Mouse (Mus musculus): ENCODE measurements at regions not wholly inside any gene's neighbourhood (a gene's known extent, or its start where the extent isn't known, plus 50 kb on each side); places are given as distances from the start of the nearest gene placed in this dataset.
"Not testable (repeated sequence)": the region's sequence is repeated elsewhere in the genome, so short reads cannot be mapped to it uniquely, and the experiment has no call there.

- in situ Hi-C loops (cut with MboI; ENCODE audit: low sequenced_read_pairs): no loop called here
These were observed 148.3 kb upstream of the 1700012A03Rik start for GRCm38 (mm10) chr6:31901791-31902190.

- in situ Hi-C loops (cut with MboI; ENCODE audit: low sequenced_read_pairs): no loop called here
These were observed 151.0 kb upstream of the 1700012A03Rik start for GRCm38 (mm10) chr6:31899055-31899454.

GRCm38 (mm10) chr6:31898609-31899008, 151.4 kb upstream of the 1700012A03Rik start:
- in situ Hi-C loops (cut with MboI; ENCODE audit: low sequenced_read_pairs): no loop called here

GRCm38 (mm10) chr6:31897001-31897400, 153.0 kb upstream of the 1700012A03Rik start:
- in situ Hi-C loops (cut with MboI; ENCODE audit: low sequenced_read_pairs): no loop called here

- in situ Hi-C loops (cut with MboI; ENCODE audit: low sequenced_read_pairs): no loop called here
These were observed 154.2 kb upstream of the 1700012A03Rik start for GRCm38 (mm10) chr6:31895835-31896234.

GRCm38 (mm10) chr6:31886931-31887330, 163.1 kb upstream of the 1700012A03Rik start:
- in situ Hi-C loops (cut with MboI; ENCODE audit: low sequenced_read_pairs): no loop called here

- in situ Hi-C loops (cut with MboI; ENCODE audit: low sequenced_read_pairs): not testable (repeated sequence)
These were observed 164.8 kb upstream of the 1700012A03Rik start for GRCm38 (mm10) chr6:31885196-31885595.

- in situ Hi-C loops (cut with MboI; ENCODE audit: low sequenced_read_pairs): no loop called here
These were observed 166.3 kb upstream of the 1700012A03Rik start for GRCm38 (mm10) chr6:31883726-31884125.

GRCm38 (mm10) chr6:31874616-31875015, 175.4 kb upstream of the 1700012A03Rik start:
- in situ Hi-C loops (cut with MboI; ENCODE audit: low sequenced_read_pairs): no loop called here

- in situ Hi-C loops (cut with MboI; ENCODE audit: low sequenced_read_pairs): no loop called here
These were observed 176.1 kb upstream of the 1700012A03Rik start for GRCm38 (mm10) chr6:31873911-31874310.

GRCm38 (mm10) chr6:31871766-31872165, 178.3 kb upstream of the 1700012A03Rik start:
- in situ Hi-C loops (cut with MboI; ENCODE audit: low sequenced_read_pairs): no loop called here

- in situ Hi-C loops (cut with MboI; ENCODE audit: low sequenced_read_pairs): no loop called here
These were observed 188.1 kb upstream of the 1700012A03Rik start for GRCm38 (mm10) chr6:31861996-31862395.

- in situ Hi-C loops (cut with MboI; ENCODE audit: low sequenced_read_pairs): no loop called here
These were observed 190.4 kb upstream of the 1700012A03Rik start for GRCm38 (mm10) chr6:31859621-31860020.

- in situ Hi-C loops (cut with MboI; ENCODE audit: low sequenced_read_pairs): no loop called here
These were observed 195.8 kb upstream of the 1700012A03Rik start for GRCm38 (mm10) chr6:31854261-31854660.

GRCm38 (mm10) chr6:31846319-31846718, 203.7 kb upstream of the 1700012A03Rik start:
- in situ Hi-C loops (cut with MboI; ENCODE audit: low sequenced_read_pairs): no loop called here

- in situ Hi-C loops (cut with MboI; ENCODE audit: low sequenced_read_pairs): no loop called here
These were observed 204.4 kb upstream of the 1700012A03Rik start for GRCm38 (mm10) chr6:31845671-31846070.

- in situ Hi-C loops (cut with MboI; ENCODE audit: low sequenced_read_pairs): no loop called here
These were observed 209.4 kb upstream of the 1700012A03Rik start for GRCm38 (mm10) chr6:31840621-31841020.

- in situ Hi-C loops (cut with MboI; ENCODE audit: low sequenced_read_pairs): no loop called here
These were observed 211.5 kb upstream of the 1700012A03Rik start for GRCm38 (mm10) chr6:31838588-31838987.

GRCm38 (mm10) chr6:31835795-31836194, 214.3 kb upstream of the 1700012A03Rik start:
- in situ Hi-C loops (cut with MboI; ENCODE audit: low sequenced_read_pairs): no loop called here

GRCm38 (mm10) chr6:31834503-31834902, 215.5 kb upstream of the 1700012A03Rik start:
- in situ Hi-C loops (cut with MboI; ENCODE audit: low sequenced_read_pairs): no loop called here

GRCm38 (mm10) chr6:31830610-31831009, 219.4 kb upstream of the 1700012A03Rik start:
- in situ Hi-C loops (cut with MboI; ENCODE audit: low sequenced_read_pairs): no loop called here

GRCm38 (mm10) chr6:31823616-31824015, 226.4 kb upstream of the 1700012A03Rik start:
- in situ Hi-C loops (cut with MboI; ENCODE audit: low sequenced_read_pairs): no loop called here

Measured in CH12F3 (cell line).